Mouse (Mus musculus) hindbrain, embryonic 16.5 days (tissue): Measurements from ENCODE around the gene Lipa. TPM values are rescaled to one million over a fixed set of nuclear protein-coding genes. Genes with fewer than 3 reads are reported as not detected.

ENCODE experiments used
- ATAC-seq: fragments of 200-750 bp; cut with Nextera tagmentation; 2 replicates; pipeline ENCODE4 v1.8.0; 2017; ENCODE audit warnings: moderate TSS enrichment, moderate library complexity
- H3K27ac ChIP-seq: fragments of 300-500 bp; sonication (generic); 2 replicates; pipeline ENCODE4 v1.5.1; 2014; ENCODE audit warnings: low read depth, mild to moderate bottlenecking, control low read depth, low read length, moderate library complexity
- H3K27me3 ChIP-seq: fragments of 300-500 bp; sonication (generic); replicated peaks from 2 replicates; pipeline ENCODE4 v1.6.1; 2014; ENCODE audit warnings: low read length; ENCODE audit not compliant: control insufficient read depth, insufficient read depth
- H3K36me3 ChIP-seq: fragments of 300-500 bp; sonication (generic); 2 replicates; pipeline ENCODE4 v1.6.1; 2014; ENCODE audit warnings: mild to moderate bottlenecking, low read length, moderate library complexity, mixed read lengths; ENCODE audit not compliant: control insufficient read depth, insufficient read depth
- H3K4me1 ChIP-seq: fragments of 300-500 bp; sonication (generic); 2 replicates; pipeline ENCODE4 v1.6.1; 2014; ENCODE audit warnings: low read depth, low read length; ENCODE audit not compliant: control insufficient read depth, insufficient read depth
- H3K4me2 ChIP-seq: fragments of 300-500 bp; sonication (generic); 2 replicates; pipeline ENCODE4 v1.6.1; 2014; ENCODE audit warnings: mild to moderate bottlenecking, low read length, control low read depth, moderate library complexity
- H3K4me3 ChIP-seq: fragments of 300-500 bp; sonication (generic); 2 replicates; pipeline ENCODE4 v1.5.1; 2014; ENCODE audit warnings: mild to moderate bottlenecking, low read length, control low read depth, moderate library complexity
- H3K9ac ChIP-seq: fragments of 300-500 bp; sonication (generic); 2 replicates; pipeline ENCODE4 v1.6.1; 2014; ENCODE audit warnings: low read depth, mild to moderate bottlenecking, control low read depth, low read length, moderate library complexity
- H3K9me3 ChIP-seq: fragments of 300-500 bp; sonication (generic); 2 replicates; pipeline ENCODE4 v1.6.1; 2014; ENCODE audit warnings: mild to moderate bottlenecking, low read length, moderate library complexity; ENCODE audit not compliant: control insufficient read depth
- WGBS: fragments of 180-500 bp; shearing (Covaris S2); extraction: QIAGEN DNeasy Blood & Tissue Kit; methylation state at CpG from one replicate; pipeline ENCODE4 v1.1.7; 2014; 5-methylcytosine and 5-hydroxymethylcytosine counted together
- polyA plus RNA-seq: library from polyadenylated mRNA; unstranded; fragments of >200 nt; fragmentation: Nextera tagmentation; extraction: Ambion mirVana; gene quantifications from 2 replicates; pipeline ENCODE4 v1.2.1, GENCODE M21; 2015

Lipa gene
- 24.6 and 25.2 TPM in 2 replicates for polyA plus RNA-seq

DNA sequence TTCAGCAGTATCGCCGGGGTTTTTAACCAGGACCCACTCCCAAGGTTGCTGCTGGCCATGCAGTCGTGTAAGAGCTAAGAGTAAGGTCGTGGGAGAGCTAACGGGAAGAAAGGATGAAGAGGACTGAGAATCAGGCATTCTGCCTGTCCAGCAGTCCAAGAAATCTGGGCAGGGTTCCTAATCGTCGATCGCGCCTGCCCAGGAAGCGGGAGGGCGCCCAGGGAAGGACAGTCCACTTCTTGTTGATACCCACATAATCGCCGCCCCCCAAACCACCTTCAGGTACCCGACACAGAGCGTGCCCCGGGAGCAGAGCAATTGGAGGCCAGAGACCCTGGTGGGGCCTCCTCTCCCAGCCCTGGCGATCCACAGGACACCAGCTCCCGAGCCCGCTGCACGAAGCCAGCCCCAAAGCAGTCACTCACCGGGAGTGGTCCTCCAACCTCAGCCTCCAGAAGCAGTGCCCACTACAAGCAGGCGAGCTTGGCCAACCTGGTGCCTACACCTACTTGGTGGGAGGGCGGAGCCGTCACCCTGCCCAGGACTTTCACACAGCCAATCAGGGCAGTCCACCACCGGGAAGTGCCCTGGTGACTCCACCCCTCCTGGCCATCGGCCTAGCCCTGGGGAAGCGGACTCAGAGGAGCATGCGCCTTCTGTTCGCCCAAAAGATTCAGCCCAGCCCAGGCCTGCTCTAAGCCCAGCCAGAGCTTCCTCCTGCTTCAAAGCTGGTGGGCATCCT is at the start of gene Lipa:
Gene Lipa, minus strand, starts transcription at position 534 of the 742 bp plus-strand sequence.
- peak within 1 kb of the TSS; percentile 69 for H3K27ac ChIP-seq
- peak within 1 kb of the TSS; percentile 66 for H3K4me3 ChIP-seq
- no peaks in the 10 kb centered on the region for H3K36me3 ChIP-seq
- H3K9me3 ChIP-seq, result no peaks in the 10 kb centered on the region
- ATAC-seq, result peak; percentile 100
- H3K27me3 ChIP-seq, result no peaks in the 10 kb centered on the region
- 0% methylated on average over 29 of the region's 29 CpGs for WGBS
- H3K9ac ChIP-seq, result peak within 1 kb of the TSS; percentile 77
- H3K4me2 ChIP-seq, result peak within 1 kb of the TSS; percentile 72
- peaks cover 5% of the 10 kb centered on the region; the same call in 1 of the 2 replicates for H3K4me1 ChIP-seq

- H3K4me3 ChIP-seq, result no peak overlapping the region
- 90% methylated on average over 5 of the region's 5 CpGs for whole genome bisulfite sequencing
Measured at GRCm38 (mm10) chr19:34573650-34574049, 46.4 kb upstream of the Lipa start.

GRCm38 (mm10) chr19:34571080-34571479 is 43.8 kb upstream of the Lipa start:
- ATAC-seq, result peak; percentile 61
- Histone ChIP-seq H3K4me1 (no peaks in the 10 kb centered on the region), H3K27ac (no peak overlapping the region), H3K9ac (no peak overlapping the region), H3K36me3 (no peaks in the 10 kb centered on the region), H3K4me3 (no peak overlapping the region), H3K9me3 (no peaks in the 10 kb centered on the region), H3K27me3 (no peaks in the 10 kb centered on the region), H3K4me2 (no peak overlapping the region)
- 75% methylated on average over 1 of the region's 1 CpGs for WGBS

More at GRCm38 (mm10) chr19:34573650-34574049, 46.4 kb upstream of the Lipa start:
- no peak for ATAC-seq
- Histone ChIP-seq H3K9ac (no peak overlapping the region), H3K36me3 (no peaks in the 10 kb centered on the region), H3K27ac (no peak overlapping the region), H3K27me3 (no peaks in the 10 kb centered on the region), H3K4me1 (no peaks in the 10 kb centered on the region), H3K4me2 (no peak overlapping the region), H3K9me3 (no peaks in the 10 kb centered on the region)

DNA sequence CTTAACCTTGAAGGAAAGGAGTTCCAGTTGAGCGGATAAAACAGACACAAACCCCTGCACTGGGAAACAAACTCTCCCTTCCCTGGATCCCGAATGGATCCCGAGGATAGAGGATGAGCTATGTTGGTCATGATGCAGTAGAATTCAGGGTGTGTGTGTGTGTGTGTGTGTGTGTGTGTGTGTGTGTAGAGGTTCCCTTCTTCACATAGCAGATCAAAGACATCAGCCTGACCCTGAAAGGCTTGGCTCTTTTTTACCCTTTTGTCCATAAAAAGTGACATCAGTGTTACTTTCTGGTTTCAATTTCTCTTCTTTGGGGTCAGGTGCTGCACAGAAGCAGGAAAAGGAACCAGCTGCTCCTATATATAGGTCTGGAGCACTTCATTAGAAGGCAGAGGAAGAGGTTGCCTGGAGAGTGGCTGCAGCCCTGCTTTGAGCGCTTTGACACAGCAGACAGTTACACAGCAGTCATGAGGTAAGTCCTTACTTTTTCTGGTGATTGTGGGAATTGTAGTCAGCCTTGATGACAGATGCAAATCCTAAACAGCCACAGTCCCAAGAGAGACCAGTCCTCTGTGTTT is 42.7 kb upstream of the Lipa start:
- Histone ChIP-seq H3K27me3 (no peaks in the 10 kb centered on the region), H3K4me3 (no peak overlapping the region), H3K4me1 (no peaks in the 10 kb centered on the region), H3K4me2 (no peak overlapping the region), H3K36me3 (no peaks in the 10 kb centered on the region), H3K9me3 (no peaks in the 10 kb centered on the region), H3K27ac (no peak overlapping the region), H3K9ac (no peak overlapping the region)
- no peak for ATAC-seq
- 81% methylated on average over 4 of the region's 4 CpGs for WGBS

DNA sequence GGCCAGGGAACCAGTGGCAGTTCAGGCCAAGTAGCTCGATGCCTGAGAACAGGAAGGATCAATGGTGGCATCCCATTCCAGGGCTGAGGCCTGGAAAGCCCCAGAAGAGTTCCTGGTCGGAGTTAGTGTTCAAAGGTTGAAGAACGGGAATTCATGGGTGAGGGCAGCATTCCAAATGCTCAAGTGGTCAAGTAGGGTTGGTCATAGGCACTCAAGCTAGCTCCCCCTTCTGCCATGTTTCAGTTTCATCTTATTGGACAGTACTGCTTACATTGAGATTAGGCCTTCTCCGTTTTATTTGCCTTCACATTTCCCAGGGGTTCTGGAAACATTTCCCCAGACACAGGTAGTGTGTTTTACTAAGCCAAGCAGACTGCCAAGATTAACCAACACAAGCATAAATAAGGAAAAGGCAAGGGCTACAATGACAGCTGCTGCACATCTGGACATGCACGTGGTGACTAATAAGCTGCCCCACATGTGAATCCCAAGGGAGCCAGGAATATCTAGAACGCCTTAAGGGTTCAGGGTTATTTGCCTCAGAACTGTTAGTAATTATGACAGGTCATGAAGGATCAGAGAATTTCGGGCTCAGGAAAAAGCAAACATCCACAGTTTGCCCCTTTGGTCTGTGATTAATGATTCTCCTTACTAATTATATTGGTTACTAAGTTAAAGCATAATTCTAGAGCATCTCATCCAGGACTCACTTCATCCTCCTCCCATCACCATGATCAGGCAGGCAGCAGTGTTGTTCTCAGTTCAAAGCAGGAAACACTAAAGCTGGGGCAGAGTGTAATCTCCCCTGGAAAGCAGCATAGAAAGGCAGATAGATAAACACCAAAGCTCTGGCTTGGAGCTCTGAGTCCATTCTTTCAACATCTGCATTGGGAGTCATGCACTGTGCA is 42.0 kb upstream of the Lipa start:
- Histone ChIP-seq H3K9ac (no peak overlapping the region), H3K4me1 (no peaks in the 10 kb centered on the region), H3K27me3 (no peaks in the 10 kb centered on the region), H3K36me3 (no peaks in the 10 kb centered on the region), H3K4me2 (no peak overlapping the region), H3K9me3 (no peaks in the 10 kb centered on the region), H3K27ac (no peak overlapping the region), H3K4me3 (no peak overlapping the region)
- 79% methylated on average over 7 of the region's 7 CpGs for WGBS
- no peak for ATAC-seq

DNA sequence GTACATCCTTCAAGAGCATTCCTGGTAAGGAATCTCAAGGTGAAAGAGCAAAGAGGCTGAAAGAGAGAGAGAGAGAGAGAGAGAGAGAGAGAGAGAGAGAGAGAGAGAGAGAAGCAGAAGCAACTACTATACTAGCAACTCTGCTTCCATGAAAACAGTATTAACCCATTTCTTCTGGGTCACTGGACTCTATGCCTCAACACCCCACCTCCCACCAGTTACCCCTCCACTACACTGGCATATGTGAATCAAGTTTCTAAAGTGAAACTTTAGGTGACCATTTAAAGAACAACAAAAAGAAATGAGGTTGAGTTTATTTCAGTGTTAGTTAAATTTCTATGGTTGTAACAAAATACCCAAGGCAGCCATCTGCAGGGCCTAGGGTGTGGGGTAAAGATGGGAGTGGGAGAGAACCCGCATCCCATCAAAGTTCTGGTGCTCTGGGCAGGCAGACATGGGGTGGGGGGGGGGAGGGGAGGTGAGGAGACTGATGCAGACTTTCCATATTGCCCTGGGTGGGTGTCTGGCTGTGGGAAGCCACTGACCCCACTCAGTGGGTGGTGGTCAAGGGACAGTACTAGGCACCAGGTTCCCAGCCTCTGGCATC is 39.0 kb upstream of the Lipa start:
- 86% methylated on average over 1 of the region's 1 CpGs for WGBS
- no peak overlapping the region for H3K4me2 ChIP-seq
- H3K9ac ChIP-seq, result no peak overlapping the region
- ATAC-seq, result no peak
- H3K9me3 ChIP-seq, result no peaks in the 10 kb centered on the region
- no peak overlapping the region for H3K4me3 ChIP-seq
- no peaks in the 10 kb centered on the region for H3K4me1 ChIP-seq
- no peak overlapping the region for H3K27ac ChIP-seq
- H3K27me3 ChIP-seq, result no peaks in the 10 kb centered on the region
- no peaks in the 10 kb centered on the region for H3K36me3 ChIP-seq

GRCm38 (mm10) chr19:34562556-34562955 is 35.3 kb upstream of the Lipa start:
- Histone ChIP-seq H3K36me3 (no peaks in the 10 kb centered on the region), H3K27me3 (no peaks in the 10 kb centered on the region), H3K4me3 (no peak overlapping the region), H3K4me1 (no peaks in the 10 kb centered on the region), H3K9me3 (no peaks in the 10 kb centered on the region), H3K9ac (no peak overlapping the region), H3K4me2 (no peak overlapping the region), H3K27ac (no peak overlapping the region)
- no peak for ATAC-seq

DNA sequence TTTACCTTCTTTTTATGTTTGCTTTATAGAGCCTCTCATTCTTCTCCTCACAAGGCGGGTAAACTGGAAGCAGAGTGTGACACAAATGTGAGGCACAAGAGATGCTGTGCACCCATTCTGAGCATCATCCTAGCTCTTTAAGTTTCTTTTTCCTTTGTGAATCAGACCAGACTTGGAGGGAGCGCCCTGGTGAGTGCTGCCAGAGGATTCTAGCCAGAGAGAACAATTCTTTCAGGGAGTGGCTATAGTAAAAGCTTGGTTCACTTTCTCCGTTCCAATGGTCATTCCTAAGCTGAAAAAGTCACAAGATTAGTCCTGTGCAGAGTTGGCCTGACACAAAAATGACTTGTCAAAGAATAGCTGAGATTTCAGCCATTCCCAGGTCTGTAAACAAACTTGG is 29.3 kb upstream of the Lipa start:
- no peaks in the 10 kb centered on the region for H3K36me3 ChIP-seq
- no peak overlapping the region for H3K4me3 ChIP-seq
- no peak overlapping the region for H3K27ac ChIP-seq
- WGBS, result 80% methylated on average over 3 of the region's 3 CpGs
- no peak overlapping the region for H3K4me2 ChIP-seq
- H3K4me1 ChIP-seq, result peaks cover 3% of the 10 kb centered on the region
- H3K27me3 ChIP-seq, result no peaks in the 10 kb centered on the region
- H3K9me3 ChIP-seq, result no peaks in the 10 kb centered on the region
- no peak for ATAC-seq
- no peak overlapping the region for H3K9ac ChIP-seq

DNA sequence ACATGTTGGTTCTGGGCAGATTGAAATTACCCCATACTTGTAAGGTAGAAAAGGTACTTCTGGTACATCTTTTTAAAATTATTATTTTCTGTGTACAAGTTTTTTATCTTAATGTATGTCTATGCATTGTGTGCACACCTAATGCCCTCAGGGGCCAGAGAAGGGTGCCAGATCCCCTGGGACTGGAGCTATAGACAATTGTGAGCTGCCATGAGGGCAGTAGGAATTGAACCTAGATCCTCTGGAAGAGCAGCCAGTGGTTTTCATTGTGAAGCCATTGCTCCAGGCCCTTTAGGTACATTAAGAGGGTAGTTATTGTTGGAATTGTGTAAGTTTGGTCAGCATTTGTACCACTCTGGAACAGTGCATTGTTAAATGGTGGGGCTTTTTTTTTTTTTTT is 26.8 kb upstream of the Lipa start:
- H3K27me3 ChIP-seq, result no peaks in the 10 kb centered on the region
- peaks cover 7% of the 10 kb centered on the region for H3K4me1 ChIP-seq
- no peak overlapping the region for H3K4me2 ChIP-seq
- ATAC-seq, result no peak
- no peak overlapping the region for H3K9ac ChIP-seq
- no peaks in the 10 kb centered on the region for H3K9me3 ChIP-seq
- H3K27ac ChIP-seq, result no peak overlapping the region
- H3K36me3 ChIP-seq, result no peaks in the 10 kb centered on the region
- H3K4me3 ChIP-seq, result no peak overlapping the region
